In genomic region chr13:73803450-73804178, GRCm38 (mm10) we compare ENCODE assay signal across 9 mouse cellular contexts. TPM values are rescaled to one million over a fixed set of nuclear protein-coding genes. Genes with fewer than 3 reads are reported as not detected.
A peak's percentile ranks its signal among the peaks of the same experiment; 100 is the strongest.
DNase-seq lines count a peak whose midpoint lies in the region; ATAC-seq lines count a peak whose summit lies in the region.
"Had no signal": no experiment of that assay in that cellular context is flagged by ENCODE, and none has a peak within 500 bp of the region (broad histone marks: within the 10 kb centered on the region; RNA-seq: fewer than 3 reads in every experiment).

No protein-coding gene starts in this region.

- DNase-seq in layer of hippocampus, adult 9-11 months = peak; percentile 82
- DNase-seq in layer of hippocampus, postnatal 25 days (ENCODE audit: extremely low spot score in 1 of 2, low spot score in 1 of 2) = no peak
- peak; percentile 38 for DNase-seq in brain, adult 2 months (ENCODE audit: low read depth, low spot score)
- peak; percentile 71 for DNase-seq in heart, postnatal 14 days
- DNase-seq in midbrain, embryonic 11.5 days (ENCODE audit: low spot score, missing footprints) = no peak
- no peak for DNase-seq in cerebellum, adult 11-12 months

- no peaks in the 10 kb centered on the region for H3K27me3 ChIP-seq in liver, embryonic 16.5 days (ENCODE audit: control insufficient read depth, insufficient read depth, low read depth, low read length)
- no peaks in the 10 kb centered on the region for H3K27me3 ChIP-seq in stomach, embryonic 14.5 days (ENCODE audit: control insufficient read depth, insufficient read depth, low read length)
- no peaks in the 10 kb centered on the region for H3K27me3 ChIP-seq in midbrain, embryonic 11.5 days (ENCODE audit: control insufficient read depth, insufficient read depth, low read length)
- H3K27me3 ChIP-seq: hindbrain, embryonic 15.5 days had no signal

- no peak overlapping the region for H3K4me3 ChIP-seq in liver, embryonic 16.5 days (ENCODE audit: low read depth, low read length)
- no peak overlapping the region for H3K4me3 ChIP-seq in stomach, embryonic 14.5 days (ENCODE audit: low read depth, low read length)
- H3K4me3 ChIP-seq in midbrain, embryonic 11.5 days (ENCODE audit: low read depth, low read length) = no peak overlapping the region
- H3K4me3 ChIP-seq: hindbrain, embryonic 15.5 days had no signal

- no peaks in the 10 kb centered on the region for H3K4me1 ChIP-seq in liver, embryonic 16.5 days (ENCODE audit: control insufficient read depth, low read depth, low read length)
- no peaks in the 10 kb centered on the region for H3K4me1 ChIP-seq in stomach, embryonic 14.5 days (ENCODE audit: control insufficient read depth, insufficient read depth, low read length)
- no peaks in the 10 kb centered on the region for H3K4me1 ChIP-seq in midbrain, embryonic 11.5 days (ENCODE audit: control insufficient read depth, insufficient read depth, low read length)
- H3K4me1 ChIP-seq: hindbrain, embryonic 15.5 days had no signal

- H3K4me2 ChIP-seq in liver, embryonic 16.5 days (ENCODE audit: low read depth, low read length) = no peak overlapping the region
- H3K4me2 ChIP-seq in stomach, embryonic 14.5 days (replicated peaks; ENCODE audit: low read depth, low read length) = no peak overlapping the region
- H3K4me2 ChIP-seq in midbrain, embryonic 11.5 days = no peak overlapping the region
- H3K4me2 ChIP-seq: hindbrain, embryonic 15.5 days had no signal

- ATAC-seq in liver, embryonic 16.5 days (ENCODE audit: low read depth) = peak; percentile 69
- ATAC-seq in stomach, embryonic 14.5 days (ENCODE audit: insufficient number of reproducible peaks, insufficient read depth, low FRiP score, low read depth) = peak; percentile 43; the same call in 1 of the 2 replicates
- ATAC-seq in midbrain, embryonic 11.5 days (ENCODE audit: low FRiP score) = no peak

- no peaks in the 10 kb centered on the region; the same call in none of the 2 replicates for H3K36me3 ChIP-seq in liver, embryonic 16.5 days (ENCODE audit: control insufficient read depth, insufficient read depth)
- H3K36me3 ChIP-seq in stomach, embryonic 14.5 days (ENCODE audit: control insufficient read depth, insufficient read depth, low read length) = peaks cover 27% of the 10 kb centered on the region
- H3K36me3 ChIP-seq in midbrain, embryonic 11.5 days (ENCODE audit: control insufficient read depth, insufficient read depth, low read length) = peaks cover 35% of the 10 kb centered on the region
- H3K36me3 ChIP-seq: hindbrain, embryonic 15.5 days had no signal

- H3K27ac ChIP-seq in liver, embryonic 16.5 days (ENCODE audit: low read length) = no peak overlapping the region
- no peak overlapping the region for H3K27ac ChIP-seq in stomach, embryonic 14.5 days (ENCODE audit: low read length)
- no peak overlapping the region for H3K27ac ChIP-seq in midbrain, embryonic 11.5 days (ENCODE audit: low read depth, low read length)
- H3K27ac ChIP-seq: hindbrain, embryonic 15.5 days had no signal

- intact Hi-C loops in heart, postnatal 14 days (cut with DNase I) = no loop called here

- 39% methylated on average over 8 of the region's 8 CpGs for WGBS in liver, embryonic 16.5 days (ENCODE audit: insufficient replicate concordance)
- WGBS in stomach, embryonic 14.5 days = 83% methylated on average over 8 of the region's 8 CpGs
- WGBS in midbrain, embryonic 11.5 days = 93% methylated on average over 8 of the region's 8 CpGs

- H3K9me3 ChIP-seq in liver, embryonic 16.5 days (replicated peaks; ENCODE audit: control insufficient read depth, low read length) = no peaks in the 10 kb centered on the region
- no peaks in the 10 kb centered on the region for H3K9me3 ChIP-seq in stomach, embryonic 14.5 days (ENCODE audit: control insufficient read depth, low read depth, low read length)
- H3K9me3 ChIP-seq in midbrain, embryonic 11.5 days (ENCODE audit: control insufficient read depth, low read length) = no peaks in the 10 kb centered on the region
- H3K9me3 ChIP-seq: hindbrain, embryonic 15.5 days had no signal

- H3K9ac ChIP-seq in liver, embryonic 16.5 days (ENCODE audit: low read depth, low read length) = no peak overlapping the region
- no peak overlapping the region for H3K9ac ChIP-seq in stomach, embryonic 14.5 days (replicated peaks; ENCODE audit: low read depth, low read length)
- no peak overlapping the region for H3K9ac ChIP-seq in midbrain, embryonic 11.5 days (ENCODE audit: low read length)
- H3K9ac ChIP-seq: hindbrain, embryonic 15.5 days had no signal

RNA-seq across cellular contexts. Expression of gene Nkd2, which starts 43.8 kb away (rescaled TPM):
- total RNA-seq in layer of hippocampus, postnatal 25 days (2021) = 1 to 10 TPM; 5.1 to 8.3 TPM
- total RNA-seq in heart, postnatal 14 days (2021) = 1 to 10 TPM; 1.7 to 2.2 TPM
- 0.11 and 0.19 TPM in 2 replicates for polyA plus RNA-seq in liver, embryonic 16.5 days (2015; fragmentation: Nextera tagmentation; extraction: Ambion mirVana)
- 3.0 and 4.3 TPM in 2 replicates for polyA plus RNA-seq in stomach, embryonic 14.5 days (2014; fragmentation: Nextera tagmentation; extraction: Ambion mirVana)
- polyA plus RNA-seq in midbrain, embryonic 11.5 days (2014; fragmentation: Nextera tagmentation; extraction: Ambion mirVana) = 8.4 and 9.8 TPM in 2 replicates

Comparison
In these comparisons a context has a peak if more than half of its experiments do, and no peak if none do; other contexts are left out.
1. DNase-seq: peak in layer of hippocampus, adult 9-11 months (single experiment), brain, adult 2 months (single experiment) and heart, postnatal 14 days (2 of 2); none in layer of hippocampus, postnatal 25 days (0 of 2), midbrain, embryonic 11.5 days (single experiment) and cerebellum, adult 11-12 months (single experiment).